Mouse (Mus musculus) layer of hippocampus, postnatal 14 days (tissue): ENCODE results near the gene Zfp804b. TPM values are rescaled to one million over a fixed set of nuclear protein-coding genes. Genes with fewer than 3 reads are reported as not detected.
"Not testable (repeated sequence)": the region's sequence is repeated elsewhere in the genome, so short reads cannot be mapped to it uniquely, and the experiment has no call there.

ENCODE experiments used
- DNase-seq, 2 experiments: peaks; one replicate each; pipeline ENCODE4 v3.0.0; 2021 to 2022; ENCODE audit warnings: low spot score in 2 of 2, mixed read lengths in 1 of 2
- long read RNA-seq, 2 experiments: library from polyadenylated mRNA; stranded (forward); transcript quantifications; one replicate each; pipeline ENCODE4 v2.0.0; 2021
- total RNA-seq, 2 experiments: library from RNA; stranded (reverse); gene quantifications; 2 replicates each; pipeline ENCODE4 v1.2.3; 2021

Gene Zfp804b
- 1 to 10 TPM; 1.2 to 1.8 TPM for total RNA-seq
- long read RNA-seq, experiment 1, result 0 reads
- long read RNA-seq, experiment 2, partial matches to known transcripts, result 0 of 1 reads
- long read RNA-seq, experiment 2, other reads (novel, unspliced or antisense), result 1 of 1 reads

- peak; percentile 3 to 26 for DNase-seq
Observed at GRCm38 (mm10) chr5:7344145-7345010, at the start of gene Zfp804b. TSS of gene Zfp804b (minus strand) at chr5:7344756.

GRCm38 (mm10) chr5:7364616-7365015, 20.1 kb upstream of the Zfp804b start:
- DNase-seq, result not testable (repeated sequence)

- no peak for DNase-seq
Observed at GRCm38 (mm10) chr5:7345011-7345389, 444 bp upstream of the Zfp804b start.

GRCm38 (mm10) chr5:7325594-7325993, 19.0 kb downstream of the Zfp804b start:
- DNase-seq, result peak in 1 of 2 experiments; percentile 26

GRCm38 (mm10) chr5:7303819-7304218, 40.7 kb downstream of the Zfp804b start, which contains the start of gene Tex47:
TSS of gene Tex47 (plus strand) at chr5:7304119.
- no peak for DNase-seq

- DNase-seq, result no peak
Observed at GRCm38 (mm10) chr5:7302969-7303368, 41.6 kb downstream of the Zfp804b start.

- no peak for DNase-seq
Observed at GRCm38 (mm10) chr5:7284336-7284735, 60.2 kb downstream of the Zfp804b start.

GRCm38 (mm10) chr5:7276659-7277455, 67.7 kb downstream of the Zfp804b start:
- no peak for DNase-seq

- DNase-seq, result no peak
Observed at GRCm38 (mm10) chr5:7177589-7177988, 167.0 kb downstream of the Zfp804b start.

- no peak for DNase-seq
Observed at GRCm38 (mm10) chr5:7139658-7140057, 204.9 kb downstream of the Zfp804b start.

GRCm38 (mm10) chr5:7102387-7102786, 242.2 kb downstream of the Zfp804b start:
- peak in 1 of 2 experiments; percentile 6 for DNase-seq

- DNase-seq, result peak in 1 of 2 experiments; percentile 13
Observed at GRCm38 (mm10) chr5:7073936-7074631, 270.5 kb downstream of the Zfp804b start.

GRCm38 (mm10) chr5:7007468-7007867, 337.1 kb downstream of the Zfp804b start:
- DNase-seq, result no peak

GRCm38 (mm10) chr5:6983993-6984392, 360.6 kb downstream of the Zfp804b start:
- DNase-seq, result no peak

- no peak for DNase-seq
Observed at GRCm38 (mm10) chr5:6934837-6935236, 409.7 kb downstream of the Zfp804b start.

GRCm38 (mm10) chr5:6911290-6911689, 433.3 kb downstream of the Zfp804b start:
- DNase-seq, result no peak

- no peak for DNase-seq
Observed at GRCm38 (mm10) chr5:6881396-6881795, 463.2 kb downstream of the Zfp804b start.

GRCm38 (mm10) chr5:6871566-6871965, 473.0 kb downstream of the Zfp804b start:
- peak in 1 of 2 experiments; percentile 4 for DNase-seq

- DNase-seq, result peak in 1 of 2 experiments; percentile 15
Observed at GRCm38 (mm10) chr5:6870970-6871369, 473.6 kb downstream of the Zfp804b start.

- no peak for DNase-seq
Observed at GRCm38 (mm10) chr5:6795396-6795795, 549.2 kb downstream of the Zfp804b start.

GRCm38 (mm10) chr5:6769357-6769892, 575.1 kb downstream of the Zfp804b start:
- no peak for DNase-seq
